Mouse (Mus musculus): ENCODE measurements at regions not wholly inside any gene's neighbourhood (a gene's known extent, or its start where the extent isn't known, plus 50 kb on each side); places are given as distances from the start of the nearest gene placed in this dataset.

GRCm38 (mm10) chr3:132471070-132471469 lies 158.6 kb upstream of the Gimd1 start:
- no peak for TF ChIP-seq MYOD1 (IDR thresholded peaks at IDR 0.05; ENCODE audit: control insufficient read depth, insufficient read length, low read depth)
- TF ChIP-seq FOSL1 (IDR thresholded peaks at IDR 0.05; ENCODE audit: insufficient read depth, low read length, poor library complexity, severe bottlenecking): no peak
- no peak for TF ChIP-seq MYOG (IDR thresholded peaks at IDR 0.05; ENCODE audit: control insufficient read depth, extremely low read depth, insufficient read length)

Measured in C2C12 (cell line).